Mouse (Mus musculus): ENCODE data around the gene Map3k13.
A peak's percentile ranks its signal among the peaks of the same experiment; 100 is the strongest.

Gene Map3k13

DNA sequence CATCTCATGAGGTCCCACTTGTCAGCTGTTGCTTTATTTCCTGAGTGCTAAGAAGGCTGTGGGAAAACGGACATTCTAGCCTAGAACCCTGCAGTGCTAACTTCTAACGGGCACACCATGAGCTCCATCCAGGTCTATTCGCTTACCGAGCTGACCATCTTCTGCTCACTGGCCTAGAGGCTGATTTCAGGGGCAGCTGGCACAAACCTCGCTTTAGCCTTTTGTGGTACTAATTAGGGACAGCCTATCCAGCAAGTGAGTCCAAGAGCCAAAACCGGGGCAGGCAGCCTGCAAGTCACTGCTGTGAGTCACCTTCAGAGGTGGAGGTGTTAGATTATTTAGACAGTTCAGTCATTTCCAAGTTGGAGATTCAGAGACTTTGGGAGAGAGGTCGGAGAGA, 122.5 kb downstream of the Map3k13 start:
- DNase-seq: no peak

DNA sequence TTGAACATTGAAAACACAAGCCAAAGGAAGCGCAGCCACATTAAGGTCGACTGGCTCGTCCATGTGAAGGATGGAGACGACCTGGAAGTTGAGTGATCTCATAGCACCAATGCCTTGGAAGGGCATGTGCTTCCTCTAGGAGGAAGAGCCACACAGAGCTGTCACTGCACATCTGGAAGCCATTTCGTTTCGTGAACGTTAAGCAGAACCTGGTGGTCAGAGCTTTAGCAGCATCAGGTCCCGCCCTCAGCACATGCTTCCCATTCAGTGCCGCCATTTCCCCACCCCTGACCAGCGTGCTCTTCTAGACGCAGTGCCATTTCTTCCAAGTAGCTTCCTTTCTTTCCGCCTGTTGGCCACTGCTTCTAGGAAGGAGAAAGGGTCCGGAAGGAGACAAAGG, 134.3 kb downstream of the Map3k13 start:
- DNase-seq: no peak

DNA sequence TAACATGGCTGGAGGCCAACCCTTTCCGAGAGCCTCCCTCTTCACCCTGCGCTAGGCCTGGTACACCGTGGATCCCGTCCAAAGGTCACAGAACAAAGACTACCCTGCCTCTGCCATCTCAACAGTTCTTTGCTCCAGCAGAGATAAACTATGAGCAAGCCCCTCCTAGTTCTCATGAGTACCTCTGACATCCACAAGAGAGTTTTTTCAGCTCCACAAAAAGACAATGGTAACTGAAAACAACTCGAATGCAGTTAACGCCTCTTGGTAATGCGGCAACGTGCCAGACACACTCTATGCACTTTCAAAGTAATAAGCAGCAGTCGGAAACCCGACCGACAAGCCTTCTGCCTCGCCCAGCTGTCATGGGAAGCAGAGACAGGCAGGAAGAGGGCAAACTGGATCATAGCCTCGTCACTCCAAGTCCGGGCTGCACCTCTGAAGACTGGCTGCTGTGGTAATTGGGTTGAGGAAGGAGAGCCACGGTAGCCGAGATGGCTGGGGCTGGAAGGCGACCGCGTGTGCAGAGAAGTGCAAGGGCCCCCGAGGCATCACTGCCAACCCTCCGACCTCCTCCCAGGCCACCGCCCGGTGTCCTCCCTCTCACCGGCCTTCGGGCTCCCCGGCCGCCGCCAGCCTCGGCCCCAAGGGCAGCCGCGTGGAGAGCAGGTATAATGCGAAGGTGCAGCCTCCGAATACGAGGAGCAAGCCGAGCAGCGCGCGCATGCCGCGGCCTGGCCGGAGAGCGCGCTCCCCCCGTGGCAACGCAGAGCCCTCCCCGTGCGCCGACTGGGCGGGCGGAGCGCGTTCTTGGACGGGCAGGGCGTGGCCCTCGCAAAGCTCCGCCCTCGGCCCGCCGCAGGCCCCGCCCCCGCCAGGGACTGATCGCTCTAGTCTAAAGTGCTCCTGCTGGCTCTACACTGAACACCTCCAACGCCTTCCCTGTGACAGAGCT, 152.9 kb downstream of the Map3k13 start, which contains the start of gene Tmem41a:
Gene Tmem41a, minus strand, starts transcription at position 792 of the 955 bp plus-strand sequence.
- DNase-seq: peak; percentile 96

DNA sequence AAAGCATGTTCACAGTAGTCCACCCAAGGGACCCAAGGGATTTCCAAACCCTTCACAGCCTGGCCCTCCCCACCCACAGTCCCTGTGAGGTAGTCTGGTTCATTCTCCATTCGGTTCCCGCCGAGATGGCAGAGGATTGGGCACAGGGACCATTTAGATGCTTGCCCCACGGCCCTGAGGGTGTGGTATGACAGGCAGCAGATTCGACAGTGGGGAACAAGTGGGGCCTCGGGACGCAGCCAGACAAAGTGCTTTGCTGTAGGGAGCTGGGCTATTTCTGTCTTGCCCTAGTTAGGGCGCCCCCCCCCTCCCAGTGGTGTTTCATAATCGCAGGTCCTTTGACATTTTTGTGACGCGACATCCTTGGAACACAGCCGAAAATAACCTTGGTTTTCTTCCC, 161.4 kb downstream of the Map3k13 start:
- DNase-seq: no peak

DNA sequence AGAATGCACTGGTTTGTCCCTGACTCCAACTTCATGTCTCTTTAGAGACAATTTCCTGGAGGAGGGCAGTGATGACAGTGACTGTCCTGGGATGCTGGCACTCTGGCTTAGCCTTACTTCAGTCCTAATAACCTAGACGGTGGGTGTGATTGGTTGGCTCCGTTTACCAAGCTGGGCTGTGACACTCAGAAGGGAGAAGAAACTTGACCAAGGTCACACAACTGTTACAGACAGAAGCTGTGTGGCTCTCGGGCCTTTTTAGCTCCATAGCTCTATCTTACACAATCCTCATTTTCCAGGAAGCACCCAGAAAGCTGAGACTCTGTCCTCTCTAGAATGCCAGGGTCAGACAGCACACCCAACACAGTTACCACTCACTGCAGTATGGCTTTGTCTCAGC, 171.4 kb downstream of the Map3k13 start:
- DNase-seq: no peak

DNA sequence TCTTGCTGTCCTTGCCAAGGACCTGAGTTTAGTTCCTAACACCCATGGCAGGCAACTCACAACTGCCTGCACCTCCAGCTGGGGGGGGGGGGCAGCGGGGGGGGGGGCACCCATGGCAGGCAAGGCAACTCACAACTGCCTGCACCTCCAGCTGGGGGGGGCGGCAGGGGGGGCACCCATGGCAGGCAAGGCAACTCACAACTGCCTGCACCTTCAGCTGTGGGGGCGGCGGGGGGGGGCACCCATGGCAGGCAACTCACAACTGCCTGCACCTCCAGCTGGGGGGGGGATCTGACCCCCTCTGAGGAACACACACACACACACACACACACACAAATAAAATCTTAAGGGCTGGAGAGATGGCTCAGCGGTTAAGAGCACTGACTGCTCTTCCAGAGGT, 175.7 kb downstream of the Map3k13 start:
- no peak for DNase-seq

DNA sequence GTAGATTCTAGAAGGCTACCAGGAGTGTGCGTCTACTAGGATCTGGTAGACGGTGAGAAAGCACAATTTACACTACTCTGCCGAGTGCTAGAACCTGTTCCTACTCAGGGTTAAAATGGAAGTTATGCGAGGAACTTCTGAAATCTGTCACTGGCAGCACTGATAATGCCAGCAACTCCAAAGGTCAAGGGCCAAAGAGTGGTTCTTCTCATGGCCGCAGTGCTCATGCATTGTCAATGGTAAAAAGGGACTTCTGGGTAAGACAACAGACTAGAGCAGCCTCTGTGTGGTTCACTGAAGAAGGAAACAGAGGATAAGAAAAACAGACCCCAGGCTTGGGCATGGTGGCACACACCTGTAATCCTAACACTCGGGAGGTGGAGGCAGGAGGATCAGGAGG, 176.4 kb downstream of the Map3k13 start:
- no peak for DNase-seq

DNA sequence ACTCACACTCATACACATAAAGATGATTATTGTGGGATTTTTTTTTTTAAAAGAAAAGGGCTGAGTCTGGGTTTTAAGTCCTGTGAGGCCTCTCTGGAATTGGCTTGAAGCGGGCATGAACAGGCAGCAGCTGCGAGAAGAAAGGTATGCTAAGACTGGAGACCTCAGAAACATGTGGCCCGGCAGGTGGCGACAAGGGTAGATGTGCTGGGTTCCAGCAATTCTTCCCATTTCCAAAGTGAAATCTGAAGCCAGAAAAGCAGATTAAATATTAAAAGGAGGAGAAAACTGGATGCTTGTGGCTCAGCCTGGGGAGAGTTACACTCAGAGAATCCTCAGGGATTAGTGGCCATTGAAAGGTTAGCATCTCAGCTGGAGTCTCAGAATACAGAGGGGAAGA, 177.3 kb downstream of the Map3k13 start:
- no peak for DNase-seq

DNA sequence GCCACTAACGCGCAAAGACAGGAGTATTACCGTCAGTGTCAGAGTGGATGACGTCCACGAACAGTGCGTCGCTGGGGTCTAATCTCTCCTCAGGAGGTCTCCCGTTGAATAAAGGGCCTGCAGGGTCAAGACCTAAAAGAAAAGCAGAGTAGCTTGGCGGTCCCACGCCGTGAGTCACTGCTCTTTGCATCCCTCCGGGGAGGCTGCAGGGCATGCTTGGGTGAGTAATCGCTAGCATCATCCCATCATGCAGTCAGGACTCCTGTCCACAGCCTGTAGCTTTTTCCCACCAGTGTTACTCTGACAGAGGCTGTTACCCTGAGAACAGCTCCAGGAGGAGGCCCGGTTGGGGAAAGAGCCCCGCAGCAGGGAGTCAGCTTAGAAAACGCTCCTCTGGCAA, 182.1 kb downstream of the Map3k13 start:
- no peak for DNase-seq

DNA sequence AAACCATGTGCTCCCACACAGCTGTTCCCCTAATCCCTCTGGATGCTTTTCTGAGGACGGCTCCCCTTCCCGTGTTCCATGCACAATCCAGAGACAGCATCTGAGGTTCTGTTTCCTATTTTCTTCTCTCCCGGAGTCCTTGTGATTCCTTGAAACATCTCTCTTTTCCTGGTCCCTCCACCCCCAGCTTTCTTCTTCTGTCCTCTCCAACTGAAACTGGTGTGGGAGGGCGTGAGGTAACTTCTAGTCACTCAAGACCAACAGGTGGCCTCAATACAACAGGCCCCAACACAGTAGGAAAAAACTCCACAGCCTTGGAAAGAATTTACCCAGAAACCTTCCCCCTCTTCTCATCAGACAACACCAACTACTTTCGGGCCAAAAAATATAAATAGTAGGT, 183.2 kb downstream of the Map3k13 start:
- no peak for DNase-seq

Data from thymus, postnatal 4 days (tissue).